Mouse (Mus musculus): ENCODE measurements around the gene Nlrc5.

Gene Nlrc5

GRCm38 (mm10) chr8:94529875-94530274, 95.7 kb downstream of the Nlrc5 start:
- no peak for DNase-seq (ENCODE audit: low read depth)

DNA sequence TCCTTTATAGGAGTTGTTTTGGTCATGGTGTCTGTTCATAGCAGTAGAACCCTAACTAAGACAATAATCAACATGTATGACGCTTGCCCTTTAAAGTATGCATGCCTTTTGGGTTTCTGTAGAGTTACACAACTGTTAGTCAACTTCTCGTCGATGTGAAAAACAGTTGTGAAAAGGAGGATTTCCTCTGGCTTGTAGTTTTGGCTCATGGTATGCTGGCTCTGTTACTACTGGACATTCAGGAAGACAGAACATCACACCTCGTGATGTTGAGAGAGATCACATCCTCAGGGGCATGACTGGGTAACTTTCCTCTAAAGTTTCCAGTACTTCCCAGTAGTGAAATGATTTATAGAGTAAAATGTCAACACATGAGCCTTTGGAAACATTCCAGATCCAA, 96.5 kb downstream of the Nlrc5 start:
- DNase-seq (ENCODE audit: low read depth) = no peak

- DNase-seq (ENCODE audit: low read depth) = no peak
These were observed 97.8 kb downstream of the Nlrc5 start for GRCm38 (mm10) chr8:94532000-94532399.

- DNase-seq (ENCODE audit: low read depth) = no peak
These were observed 98.3 kb downstream of the Nlrc5 start for GRCm38 (mm10) chr8:94532525-94532872.

DNA sequence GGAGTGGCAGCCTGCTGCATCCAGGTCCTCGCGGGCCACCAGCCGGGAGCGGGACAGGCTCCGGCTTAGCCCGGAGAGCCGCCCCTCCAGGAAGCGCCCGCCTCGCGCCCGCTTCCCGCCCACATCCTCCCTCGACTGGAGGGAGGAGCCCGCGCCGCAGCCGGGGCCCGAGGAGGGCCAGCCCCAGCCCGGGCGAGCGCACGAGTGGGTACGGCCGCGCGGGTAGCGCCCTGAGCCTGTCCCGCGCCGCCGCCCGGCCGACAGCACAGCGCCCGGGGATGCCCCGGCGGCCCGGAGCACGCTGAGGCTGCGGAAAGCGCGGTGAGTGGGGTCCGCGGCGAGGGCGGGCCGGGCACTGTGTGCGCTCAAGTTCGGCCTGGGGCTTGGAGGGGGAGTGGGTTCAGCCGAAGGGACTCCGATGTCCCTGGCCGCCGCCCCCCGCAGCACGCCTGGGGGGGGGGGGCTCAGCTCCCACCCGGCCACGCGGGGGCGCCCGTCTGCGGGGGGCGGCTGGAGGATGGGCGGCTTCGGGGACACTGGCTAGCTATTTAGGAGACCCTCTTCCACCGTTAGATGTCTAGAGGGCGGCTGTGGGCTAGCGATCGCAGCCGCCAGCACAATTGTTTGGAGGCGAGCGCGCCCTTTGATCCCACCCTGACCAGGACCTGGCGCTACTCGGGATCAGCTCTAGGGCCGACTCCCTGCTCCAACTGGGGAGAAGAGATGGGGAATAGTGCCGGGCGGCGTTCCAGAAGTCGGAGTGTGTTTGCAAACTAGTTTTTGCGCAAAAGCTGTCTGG, 98.9 kb downstream of the Nlrc5 start, which contains the start of gene Cpne2:
TSS of gene Cpne2 (plus strand) at position 118 of the 799 bp plus-strand sequence.
- no peak for DNase-seq (ENCODE audit: low read depth)

GRCm38 (mm10) chr8:94534612-94535011, 100.5 kb downstream of the Nlrc5 start:
- DNase-seq (ENCODE audit: low read depth) = no peak

- no peak for DNase-seq (ENCODE audit: low read depth)
These were observed 101.5 kb downstream of the Nlrc5 start for GRCm38 (mm10) chr8:94535631-94536030.

DNA sequence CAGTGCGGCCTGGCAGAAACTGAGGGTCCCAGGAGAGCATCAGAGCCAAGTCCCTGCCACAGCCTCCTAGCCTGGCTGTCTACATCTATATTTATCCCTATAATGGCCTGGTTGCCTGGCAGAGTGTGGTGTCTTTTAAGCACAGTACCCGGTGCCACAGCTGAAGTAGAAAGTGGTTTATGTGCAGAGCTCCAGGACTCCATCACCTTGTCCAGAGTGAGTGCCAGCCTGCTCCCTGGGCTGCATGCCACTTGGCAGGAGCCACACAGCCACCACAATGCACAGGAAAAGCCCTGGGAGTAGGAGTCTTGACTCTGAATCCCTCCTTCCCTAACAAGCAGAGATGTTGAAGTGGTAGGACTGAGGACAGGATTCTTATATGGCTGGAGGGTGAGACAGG, 103.3 kb downstream of the Nlrc5 start:
- DNase-seq (ENCODE audit: low read depth) = no peak

- no peak for DNase-seq (ENCODE audit: low read depth)
These were observed 105.9 kb downstream of the Nlrc5 start for GRCm38 (mm10) chr8:94540025-94540424.

DNA sequence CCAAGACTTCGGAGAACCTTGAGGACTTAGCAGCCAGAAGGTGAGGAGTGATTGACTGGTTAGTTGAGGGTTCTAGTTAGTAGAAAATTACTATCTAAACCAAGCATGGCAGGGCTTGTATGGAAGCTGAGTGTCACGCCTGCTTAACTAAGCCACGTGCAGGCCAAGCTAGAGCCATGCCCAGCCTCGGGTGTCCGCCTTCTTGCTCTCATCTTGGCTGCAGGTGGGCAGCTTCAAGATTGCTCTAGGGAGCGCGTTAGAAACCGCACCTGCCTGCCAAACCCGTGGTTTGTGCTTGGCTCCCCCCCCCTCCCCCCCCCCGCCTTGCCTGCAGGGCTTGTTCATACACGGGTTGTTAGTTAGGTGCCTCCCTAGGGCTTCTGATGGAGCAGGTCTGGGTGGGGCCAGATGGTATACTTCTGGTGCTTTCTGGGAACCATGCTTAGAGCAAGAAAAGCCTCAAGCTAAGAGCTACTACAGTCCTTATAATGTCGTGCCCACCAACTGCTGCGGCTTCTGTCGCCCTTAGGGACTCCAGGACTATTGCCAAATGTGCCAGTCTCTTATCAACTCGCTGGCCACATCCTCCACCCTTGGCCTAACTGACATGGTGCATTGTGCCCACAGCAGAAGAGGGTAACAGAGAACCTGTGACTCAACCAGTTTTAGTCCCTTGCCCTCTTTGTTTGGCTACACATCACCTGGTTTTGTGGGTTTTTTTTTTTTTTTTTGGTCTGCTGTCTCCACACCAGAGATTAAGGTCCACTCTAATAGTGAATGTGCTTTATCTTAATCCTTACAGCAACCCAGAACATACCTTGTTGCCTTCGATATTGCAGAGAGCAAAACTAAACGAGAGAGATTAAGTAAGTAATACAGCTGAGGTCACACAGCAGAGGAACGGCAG, 107.0 kb downstream of the Nlrc5 start:
- no peak for DNase-seq (ENCODE audit: low read depth)

DNA sequence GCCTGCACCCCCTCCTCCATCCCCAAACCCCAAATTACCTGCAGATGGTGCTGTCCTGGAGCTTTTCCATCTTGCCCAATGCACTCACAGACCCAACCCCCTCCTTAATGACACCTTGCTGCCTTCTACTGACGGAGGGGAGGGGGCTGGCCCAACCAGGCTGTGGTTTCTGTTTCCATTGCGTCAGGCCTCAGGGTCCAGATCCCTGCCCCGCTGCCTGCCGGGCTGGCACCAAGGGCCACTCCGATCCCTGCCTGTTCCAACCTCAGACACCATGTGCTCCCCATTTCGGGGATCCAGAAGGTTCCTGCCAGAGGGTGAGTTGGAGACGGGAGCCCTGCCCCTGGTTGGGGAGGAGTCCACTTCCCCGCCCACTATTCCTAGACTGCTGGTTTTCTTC, 109.8 kb downstream of the Nlrc5 start:
- DNase-seq (ENCODE audit: low read depth) = no peak

- DNase-seq (ENCODE audit: low read depth) = no peak
These were observed 114.9 kb downstream of the Nlrc5 start for GRCm38 (mm10) chr8:94549041-94549440.

- DNase-seq (ENCODE audit: low read depth) = no peak
These were observed 115.3 kb downstream of the Nlrc5 start for GRCm38 (mm10) chr8:94549482-94549881.

GRCm38 (mm10) chr8:94549998-94550397, 115.8 kb downstream of the Nlrc5 start:
- no peak for DNase-seq (ENCODE audit: low read depth)

DNA sequence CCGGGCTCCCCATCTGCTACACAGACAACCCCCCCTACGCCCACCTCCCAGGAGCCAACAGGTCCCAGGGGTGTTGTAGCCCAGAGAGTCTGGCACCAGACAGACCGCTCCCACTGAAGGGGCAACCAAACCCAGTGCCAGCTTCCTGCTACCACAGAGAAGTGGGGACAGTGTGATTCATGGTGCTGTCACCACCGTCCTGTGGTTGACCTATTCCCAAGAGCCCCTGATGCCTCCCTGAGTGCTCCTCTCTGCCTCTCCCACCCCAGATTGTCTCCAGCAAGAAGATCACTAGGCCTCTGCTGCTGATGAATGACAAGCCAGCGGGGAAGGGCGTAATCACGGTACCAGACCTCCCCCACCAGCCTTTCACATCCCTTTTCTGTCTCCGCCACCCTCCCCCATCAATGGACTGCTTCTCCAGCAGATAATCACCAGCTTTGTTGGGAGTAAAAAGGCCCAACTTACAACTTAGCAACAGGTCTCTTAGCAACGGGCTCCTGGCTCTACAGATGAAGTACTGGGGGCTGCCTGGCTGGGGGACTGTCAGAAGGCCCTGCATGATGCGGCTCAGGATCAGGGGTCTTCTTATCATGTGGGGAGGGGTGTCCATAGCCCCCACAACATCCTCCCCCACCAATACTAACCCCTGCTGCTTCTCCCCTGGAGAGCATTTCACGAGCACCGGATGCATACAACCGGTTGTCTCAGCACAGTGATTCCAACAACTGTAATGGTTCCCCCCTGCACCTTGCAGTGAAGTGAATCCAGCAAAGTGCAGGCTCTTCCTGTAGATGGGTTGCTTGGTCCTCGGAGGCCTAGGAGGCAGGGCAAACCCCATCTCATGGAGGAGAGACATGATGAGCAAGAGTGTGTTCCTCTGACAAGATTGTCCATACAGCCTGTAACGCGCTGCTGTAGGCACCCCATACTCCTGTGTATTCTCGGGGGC, 117.6 kb downstream of the Nlrc5 start:
- no peak for DNase-seq (ENCODE audit: low read depth)

DNA sequence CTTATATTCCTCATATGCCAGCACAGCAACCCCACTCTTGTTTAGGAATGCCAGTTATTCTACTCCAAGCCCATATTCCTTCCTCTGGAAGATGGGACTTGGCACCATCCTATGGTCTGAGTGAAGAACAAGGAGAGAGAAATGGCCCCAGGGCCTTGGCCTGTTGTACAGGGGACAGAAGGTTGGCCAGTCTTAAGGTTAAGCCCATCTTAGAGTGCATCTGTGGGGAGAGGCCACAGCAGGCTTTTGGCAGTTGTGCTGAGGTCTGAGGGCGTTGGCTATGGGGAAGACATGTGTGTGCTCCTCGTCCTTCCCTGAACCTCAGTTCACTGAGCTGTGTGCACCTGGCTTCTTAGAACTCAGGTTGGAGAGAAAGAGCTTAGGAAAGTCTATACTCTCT, 118.5 kb downstream of the Nlrc5 start:
- DNase-seq (ENCODE audit: low read depth) = no peak

DNA sequence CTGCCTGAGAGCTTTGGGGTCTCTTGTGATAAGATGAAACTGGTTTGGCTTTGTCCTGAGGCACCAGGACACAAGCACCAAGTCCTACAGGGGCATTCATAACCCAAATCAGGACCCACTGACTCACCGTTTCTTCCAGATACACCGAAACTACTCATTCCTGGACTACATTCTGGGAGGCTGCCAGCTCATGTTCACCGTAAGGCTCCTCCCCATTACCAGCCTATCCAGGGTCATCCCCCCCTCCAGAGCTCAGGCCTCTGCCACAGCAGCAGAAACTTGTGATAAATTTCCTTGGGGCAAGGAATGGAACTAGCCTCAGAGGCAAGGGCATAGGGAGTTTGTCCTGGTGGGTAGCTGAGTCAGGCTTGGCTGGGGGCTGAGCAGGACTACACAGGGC, 123.1 kb downstream of the Nlrc5 start:
- no peak for DNase-seq (ENCODE audit: low read depth)

GRCm38 (mm10) chr8:94561256-94561655, 127.1 kb downstream of the Nlrc5 start:
- DNase-seq (ENCODE audit: low read depth) = no peak

- DNase-seq (ENCODE audit: low read depth) = no peak
These were observed 130.3 kb downstream of the Nlrc5 start for GRCm38 (mm10) chr8:94564421-94564820.

DNA sequence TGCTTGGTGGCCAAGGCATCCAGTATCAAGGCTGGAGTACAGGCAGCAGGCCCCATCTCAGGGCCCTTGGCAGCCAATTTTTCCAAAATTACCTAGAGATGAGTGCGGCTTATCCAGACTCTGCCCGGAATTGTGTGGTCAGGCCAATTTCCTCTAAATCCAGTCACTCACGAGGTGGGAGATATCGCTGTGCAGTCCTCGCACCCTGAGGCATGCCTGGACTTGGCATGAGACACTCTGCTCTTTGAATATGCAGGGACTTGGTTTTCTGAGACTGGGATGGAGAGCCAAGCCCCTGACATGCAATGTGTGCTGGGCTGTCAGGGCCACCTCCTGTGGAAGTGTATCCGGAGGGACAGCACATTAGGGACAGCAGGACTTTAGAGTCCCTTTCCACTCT, 131.9 kb downstream of the Nlrc5 start:
- DNase-seq (ENCODE audit: low read depth) = no peak

DNA sequence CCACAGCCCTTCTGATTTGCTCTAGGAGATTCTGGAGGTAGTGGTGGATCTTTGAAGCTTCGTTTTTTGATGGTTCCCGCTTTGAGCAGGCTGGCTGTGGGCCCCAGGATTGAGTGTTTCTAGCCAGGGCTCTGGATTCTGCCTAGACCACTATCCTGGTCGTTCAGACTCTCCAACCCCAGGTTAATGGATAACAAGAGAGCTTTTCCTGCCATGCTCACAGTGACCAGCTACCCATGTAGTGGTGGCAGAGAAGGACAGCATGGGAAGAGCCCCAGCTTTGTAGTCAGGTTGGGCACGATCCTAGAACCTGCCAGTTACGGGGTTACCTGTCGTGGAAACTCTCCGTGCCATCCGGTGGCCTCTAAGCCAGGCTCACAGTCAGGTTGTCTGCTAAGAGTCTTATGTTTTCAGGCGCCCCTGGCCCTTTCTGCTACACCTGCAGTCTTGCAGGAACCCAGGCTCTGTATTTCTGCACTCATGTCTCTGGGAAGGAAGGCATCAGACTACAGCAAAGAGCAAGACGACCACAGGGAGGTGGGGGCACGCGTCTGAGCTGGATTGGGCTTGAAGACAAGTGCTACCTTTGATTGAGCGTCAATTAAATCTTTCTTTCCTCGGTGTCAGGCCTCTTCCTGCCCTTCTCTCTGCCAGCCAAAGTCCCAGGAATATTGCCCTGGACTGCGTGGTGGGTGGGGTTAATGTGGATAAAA, 132.4 kb downstream of the Nlrc5 start:
- DNase-seq (ENCODE audit: low read depth) = no peak
